Mouse (Mus musculus): ENCODE results near the gene Plekhh1.

DNA sequence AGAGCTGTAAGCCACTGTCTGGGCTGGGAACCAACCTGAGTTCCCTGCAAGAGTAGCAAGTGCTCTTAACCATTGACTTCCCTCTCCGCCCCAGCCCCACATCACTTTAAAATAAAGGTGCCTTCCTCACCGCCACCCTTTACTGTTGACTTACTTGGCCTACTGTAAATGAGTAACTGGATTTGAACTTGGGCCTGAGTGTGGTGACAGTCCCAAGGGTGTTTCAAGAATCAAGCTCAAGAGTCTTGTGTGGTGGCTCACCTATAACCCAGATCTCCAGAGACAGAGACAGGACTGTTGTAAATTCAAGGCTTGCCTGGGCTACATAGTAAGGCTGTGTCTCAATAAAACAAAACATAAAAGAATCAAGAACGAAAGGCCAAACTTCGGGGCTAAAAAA is 90.0 kb downstream of the Plekhh1 start:
- TF ChIP-seq POLR2A (IDR thresholded peaks at IDR 0.05; ENCODE audit: insufficient read depth, low read depth, low read length), result no peak
- no peak for TF ChIP-seq CTCF (IDR thresholded peaks at IDR 0.05; ENCODE audit: insufficient read depth, low read depth, low read length)
